In genomic region chr14:119852139-119852538, GRCm38 (mm10) we compare ENCODE assay signal across 9 mouse cellular contexts.
A peak's percentile ranks its signal among the peaks of the same experiment; 100 is the strongest.
DNase-seq lines count a peak whose midpoint lies in the region; ATAC-seq and TF ChIP-seq lines count a peak whose summit lies in the region.
"Had no signal": no experiment of that assay in that cellular context is flagged by ENCODE, and none has a peak within 500 bp of the region (broad histone marks: within the 10 kb centered on the region; RNA-seq: fewer than 3 reads in every experiment).

No protein-coding gene starts in this region.

- TF ChIP-seq CTCF in midbrain, postnatal 0 days (IDR thresholded peaks at IDR 0.05) = no peak

- H3K36me3 ChIP-seq in midbrain, postnatal 0 days (ENCODE audit: insufficient read depth, low read length) = no peaks in the 10 kb centered on the region
- H3K36me3 ChIP-seq: stomach, embryonic 15.5 days had no signal

- DNase-seq in left cerebral cortex, adult 18-20 months (ENCODE audit: low spot score in 2 of 2) = peak; percentile 25 to 34
- DNase-seq in left cerebral cortex, adult 11 months (ENCODE audit: low spot score) = no peak
- peak; percentile 41 for DNase-seq in cerebellum, adult 9-10 months
- peak; percentile 9 for DNase-seq in kidney, adult 11 months
- peak; percentile 61 for DNase-seq in midbrain, postnatal 0 days (ENCODE audit: low spot score)
- no peak for DNase-seq in frontal cortex, postnatal 25 days (ENCODE audit: low spot score in 2 of 2)
- DNase-seq in T-cell, adult 2 months (ENCODE audit: low spot score) = no peak

- no peak overlapping the region for H3K9ac ChIP-seq in midbrain, postnatal 0 days (replicated peaks; ENCODE audit: low read length, poor library complexity, severe bottlenecking)
- H3K9ac ChIP-seq: stomach, embryonic 15.5 days had no signal

- H3K27ac ChIP-seq in midbrain, postnatal 0 days (ENCODE audit: low read depth, low read length) = no peak overlapping the region
- H3K27ac ChIP-seq: macrophage; stomach, embryonic 15.5 days had no signal

- 6% methylated on average over 5 of the region's 5 CpGs for WGBS in midbrain, postnatal 0 days

- peak overlapping the region; percentile 28 for H3K4me2 ChIP-seq in midbrain, postnatal 0 days (ENCODE audit: low read depth, low read length, poor library complexity, severe bottlenecking)
- H3K4me2 ChIP-seq: stomach, embryonic 15.5 days had no signal

- no peaks in the 10 kb centered on the region for H3K27me3 ChIP-seq in midbrain, postnatal 0 days (ENCODE audit: insufficient read depth, low read length)
- H3K27me3 ChIP-seq: stomach, embryonic 15.5 days had no signal

- peaks cover 5% of the 10 kb centered on the region; the same call in 1 of the 2 replicates for H3K4me1 ChIP-seq in midbrain, postnatal 0 days (ENCODE audit: insufficient read depth, low read length)
- H3K4me1 ChIP-seq: stomach, embryonic 15.5 days had no signal

- no peaks in the 10 kb centered on the region for H3K9me3 ChIP-seq in midbrain, postnatal 0 days (ENCODE audit: low read length)
- H3K9me3 ChIP-seq: stomach, embryonic 15.5 days had no signal

- no peak for ATAC-seq in midbrain, postnatal 0 days (ENCODE audit: low FRiP score)

- no peak overlapping the region for H3K4me3 ChIP-seq in midbrain, postnatal 0 days (ENCODE audit: low read depth, low read length)
- H3K4me3 ChIP-seq: stomach, embryonic 15.5 days had no signal

Comparison
In these comparisons a context has a peak if more than half of its experiments do, and no peak if none do; other contexts are left out.
1. DNase-seq: peak in left cerebral cortex, adult 18-20 months (2 of 2), cerebellum, adult 9-10 months (single experiment), kidney, adult 11 months (single experiment) and midbrain, postnatal 0 days (single experiment); none in left cerebral cortex, adult 11 months (single experiment), frontal cortex, postnatal 25 days (0 of 2) and T-cell, adult 2 months (single experiment).